Mouse (Mus musculus) liver, embryonic 14.5 days (tissue): ENCODE data around the gene Camk2d.

Experiments used
- CTCF ChIP-seq: IDR thresholded peaks from 2 replicates; pipeline ENCODE4 v1.5.1; 2016; ENCODE audit warnings: antibody characterized with exemption, low read depth, control low read depth
- EP300 ChIP-seq: IDR thresholded peaks from 2 replicates; pipeline ENCODE4 v1.6.1; 2016; ENCODE audit warnings: antibody characterized with exemption, low read depth

GRCm38 (mm10) chr3:126802988-126803387 is 206.9 kb downstream of the Camk2d start:
- no peak for TF ChIP-seq CTCF
- no peak for TF ChIP-seq EP300
